In the genomic region with DNA sequence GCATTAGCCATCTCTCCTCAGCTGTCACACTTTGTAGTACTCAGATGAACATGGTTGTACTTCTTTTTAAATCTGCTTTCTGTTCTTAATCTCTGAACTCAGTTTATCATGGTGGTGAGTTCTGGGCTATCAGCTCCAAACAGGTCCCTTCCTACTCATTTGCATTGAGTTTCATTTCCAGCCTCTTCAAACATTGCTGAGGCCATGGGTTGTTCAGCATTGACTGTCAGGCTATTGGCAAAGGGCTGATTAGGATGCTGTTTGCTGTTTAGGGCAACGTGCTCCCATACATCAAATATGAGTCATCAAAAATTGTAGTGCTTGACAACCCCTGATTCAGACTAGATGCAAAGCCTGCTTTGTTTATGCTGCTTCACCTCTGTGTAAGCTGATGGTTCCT, we compare ENCODE assay signal across 13 mouse cellular contexts.
"Had no signal": no experiment of that assay in that cellular context is flagged by ENCODE, and none has a peak within 500 bp of the region (broad histone marks: within the 10 kb centered on the region; RNA-seq: fewer than 3 reads in every experiment).

No protein-coding gene starts in this region.

- H3K27me3 ChIP-seq: intestine, embryonic 15.5 days; kidney, embryonic 15.5 days; lung, embryonic 15.5 days; neural tube, embryonic 13.5 days had no signal

- H3K9me3 ChIP-seq: intestine, embryonic 15.5 days; kidney, embryonic 15.5 days; limb, embryonic 10.5 days; lung, embryonic 15.5 days; neural tube, embryonic 13.5 days had no signal

- H3K9ac ChIP-seq: intestine, embryonic 15.5 days; kidney, embryonic 15.5 days; lung, embryonic 15.5 days; neural tube, embryonic 13.5 days had no signal

- H3K27ac ChIP-seq: intestine, embryonic 15.5 days; kidney, embryonic 15.5 days; limb, embryonic 10.5 days; lung, embryonic 15.5 days; macrophage; neural tube, embryonic 13.5 days had no signal

- H3K4me2 ChIP-seq: intestine, embryonic 15.5 days; kidney, embryonic 15.5 days; lung, embryonic 15.5 days; neural tube, embryonic 13.5 days had no signal

- ATAC-seq: intestine, embryonic 15.5 days had no signal

- H3K4me1 ChIP-seq: intestine, embryonic 15.5 days; kidney, embryonic 15.5 days; limb, embryonic 10.5 days; lung, embryonic 15.5 days; neural tube, embryonic 13.5 days had no signal

- DNase-seq: kidney, adult 18-20 months; kidney, postnatal 14 days; lung, postnatal 14 days; midbrain, embryonic 14.5 days; retina, postnatal 1 day; thymus, adult 2 months; thymus, postnatal 25 days had no signal

- H3K4me3 ChIP-seq: intestine, embryonic 15.5 days; kidney, embryonic 15.5 days; limb, embryonic 10.5 days; lung, embryonic 15.5 days; neural tube, embryonic 13.5 days had no signal
